Mouse (Mus musculus) left cerebral cortex, adult 2 months (tissue): ENCODE results near the gene Nynrin. TPM values are rescaled to one million over a fixed set of nuclear protein-coding genes. Genes with fewer than 3 reads are reported as not detected.

Experiments
- DNase-seq, 2 experiments: peaks; one replicate each; pipeline ENCODE4 v3.0.0; 2021 to 2022; ENCODE audit warnings: low spot score in 2 of 2, mixed read lengths in 1 of 2; ENCODE audit errors: extremely low spot score in 1 of 2
- H3K27ac ChIP-seq: fragments of 200-600 bp; 2 replicates; pipeline ENCODE4 v1.8.1; 2022
- H3K4me3 ChIP-seq: fragments of 200-600 bp; 2 replicates; pipeline ENCODE4 v1.8.1; 2022
- CTCF ChIP-seq: fragments of 200-600 bp; IDR thresholded peaks from 2 replicates; pipeline ENCODE4 v1.8.1; 2022; ENCODE audit warnings: antibody characterized with exemption, mild to moderate bottlenecking, moderate library complexity
- intact Hi-C: fragments of 180-260 bp; cut with DNase I; formaldehyde crosslinking; loops from one replicate; pipeline ENCODE4 v1.15.1; 2025
- total RNA-seq, 2 experiments: library from RNA; stranded (reverse); gene quantifications; 2 replicates each; pipeline ENCODE4 v1.2.3; 2021

Nynrin gene
- total RNA-seq, 2 experiments from 2014 or later = 6.4 to 8.4 TPM

- DNase-seq = peak in 1 of 2 experiments; percentile 10
- Histone ChIP-seq H3K27ac (no peak overlapping the region; the same call in 1 of the 2 replicates), H3K4me3 (peak overlapping the region; percentile 38)
- intact Hi-C loops = no loop called here
- no peak; the same call in none of the 2 replicates for TF ChIP-seq CTCF
Measured at GRCm38 (mm10) chr14:55825216-55826051, 28.4 kb upstream of the Nynrin start.

DNA sequence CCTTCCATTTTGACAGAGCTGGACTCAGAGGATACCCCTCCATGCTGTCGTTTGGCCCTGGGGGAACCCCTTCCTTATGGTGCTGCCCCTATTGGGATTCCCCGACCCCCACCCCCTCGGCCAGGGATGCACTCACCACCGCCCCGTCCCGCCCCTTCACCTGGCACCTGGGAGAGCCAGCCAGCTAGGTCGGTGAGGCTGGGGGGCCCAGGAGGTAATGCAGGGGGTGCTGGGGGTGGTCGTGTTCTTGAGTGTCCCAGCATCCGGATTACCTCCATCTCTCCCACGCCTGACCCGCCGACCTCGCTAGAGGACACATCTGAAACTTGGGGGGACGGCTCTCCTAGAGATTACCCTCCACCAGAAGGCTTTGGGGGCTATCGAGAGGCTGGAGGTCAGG is 27.7 kb upstream of the Nynrin start:
- no peak overlapping the region for H3K4me3 ChIP-seq
- intact Hi-C loops = no loop called here
- peak in 1 of 2 experiments; percentile 8 for DNase-seq
- no peak overlapping the region for H3K27ac ChIP-seq
- TF ChIP-seq CTCF = no peak

DNA sequence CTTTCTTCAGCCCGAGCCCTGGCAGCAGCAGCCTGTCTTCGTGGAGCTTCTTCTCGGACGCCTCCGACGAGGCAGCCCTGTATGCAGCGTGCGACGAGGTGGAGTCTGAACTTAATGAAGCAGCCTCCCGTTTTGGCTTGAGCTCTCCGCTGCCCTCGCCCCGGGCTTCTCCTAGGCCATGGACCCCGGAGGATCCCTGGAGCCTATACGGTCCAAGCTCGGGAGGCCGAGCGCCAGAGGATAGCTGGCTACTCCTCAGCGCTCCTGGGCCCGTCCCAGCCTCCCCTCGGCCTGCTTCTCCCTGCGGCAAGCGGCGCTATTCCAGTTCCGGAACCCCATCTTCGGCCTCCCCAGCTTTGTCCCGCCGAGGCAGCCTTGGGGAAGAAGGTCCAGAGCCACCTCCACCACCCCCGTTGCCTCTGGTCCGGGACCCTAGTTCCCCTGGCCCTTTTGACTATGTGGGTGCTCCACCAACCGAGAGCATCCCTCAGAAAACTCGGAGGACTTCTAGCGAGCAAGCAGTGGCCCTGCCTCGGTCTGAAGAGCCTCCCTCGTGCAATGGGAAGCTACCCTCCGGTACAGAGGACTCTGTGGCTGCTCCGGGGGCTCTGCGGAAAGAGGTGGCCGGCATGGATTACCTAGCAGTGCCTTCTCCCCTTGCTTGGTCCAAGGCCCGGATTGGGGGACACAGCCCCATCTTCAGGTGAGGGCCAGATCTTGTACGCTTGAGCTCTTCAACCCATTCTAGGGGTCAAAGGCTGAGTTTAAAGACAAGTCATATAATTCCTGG is 27.1 kb upstream of the Nynrin start:
- Histone ChIP-seq H3K4me3 (no peak overlapping the region), H3K27ac (no peak overlapping the region)
- TF ChIP-seq CTCF = no peak
- DNase-seq = peak in 1 of 2 experiments; percentile 9
- intact Hi-C loops = no loop called here

GRCm38 (mm10) chr14:55828716-55829263 is 25.0 kb upstream of the Nynrin start:
- H3K27ac ChIP-seq = no peak overlapping the region
- no peak overlapping the region for H3K4me3 ChIP-seq
- no peak for DNase-seq
- intact Hi-C loops = no loop called here
- no peak for TF ChIP-seq CTCF

- intact Hi-C loops = no loop called here
- Histone ChIP-seq H3K27ac (no peak overlapping the region), H3K4me3 (no peak overlapping the region)
- no peak for DNase-seq
- TF ChIP-seq CTCF = no peak
Measured at GRCm38 (mm10) chr14:55829854-55830253, 24.0 kb upstream of the Nynrin start.

DNA sequence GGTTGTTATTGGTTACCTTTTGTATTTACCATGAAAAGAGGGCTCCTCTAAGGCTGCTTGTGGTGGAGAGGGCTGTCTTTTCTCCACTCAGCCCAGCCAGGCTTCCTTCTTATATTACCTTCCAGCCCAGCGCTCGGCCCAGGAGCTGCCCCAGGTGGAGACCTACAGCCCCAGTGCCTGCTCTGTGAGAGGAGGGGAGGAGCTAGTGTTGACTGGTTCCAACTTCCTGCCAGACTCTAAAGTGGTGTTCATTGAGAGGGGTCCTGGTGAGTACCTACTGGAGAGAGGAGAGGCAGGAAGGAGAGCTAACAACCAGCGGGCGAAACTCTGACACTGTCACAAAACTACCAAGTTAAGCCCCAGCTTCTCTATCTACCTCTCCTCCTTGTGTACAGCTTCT is 23.5 kb upstream of the Nynrin start:
- no peak for TF ChIP-seq CTCF
- intact Hi-C loops = no loop called here
- no peak overlapping the region for H3K4me3 ChIP-seq
- no peak overlapping the region for H3K27ac ChIP-seq
- no peak for DNase-seq

- no peak overlapping the region for H3K4me3 ChIP-seq
- no peak for TF ChIP-seq CTCF
- intact Hi-C loops = no loop called here
- H3K27ac ChIP-seq = no peak overlapping the region
- no peak for DNase-seq
Measured at GRCm38 (mm10) chr14:55833126-55833525, 20.7 kb upstream of the Nynrin start.

DNA sequence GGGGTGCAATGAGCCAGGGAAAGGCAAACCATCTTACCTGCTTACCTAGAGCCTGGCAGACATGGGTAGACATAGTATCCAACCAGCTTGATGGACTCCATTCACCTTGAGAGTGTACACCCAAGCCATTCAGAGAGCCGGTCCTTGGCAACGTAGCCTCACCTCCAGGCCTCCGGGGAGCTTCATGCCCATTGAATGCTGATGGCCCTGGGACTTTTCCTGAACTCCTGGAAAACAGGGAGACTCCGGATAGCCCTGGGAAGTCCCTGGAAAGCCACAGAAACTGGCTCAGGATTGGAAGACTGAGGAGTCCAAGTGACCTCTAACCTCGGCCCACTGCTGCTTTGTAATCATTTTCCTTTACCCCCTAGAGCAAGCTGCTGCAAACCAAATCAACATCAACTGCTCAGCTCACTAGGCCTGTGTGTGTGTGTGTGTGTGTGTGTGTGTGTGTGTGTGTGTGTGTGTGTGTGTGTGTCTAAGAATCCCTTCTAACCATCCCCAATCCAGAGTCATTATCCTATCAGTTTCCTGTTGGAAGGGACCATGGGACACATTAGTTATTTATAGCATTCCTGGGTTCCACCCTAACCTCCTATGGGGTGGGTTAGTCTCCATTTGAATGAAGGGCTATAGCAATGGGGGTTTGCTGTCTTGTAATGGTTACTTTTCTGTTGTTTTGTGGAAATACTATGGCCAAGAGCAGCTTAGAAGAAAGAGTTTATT is 18.8 kb upstream of the Nynrin start:
- intact Hi-C loops = no loop called here
- Histone ChIP-seq H3K4me3 (no peak overlapping the region), H3K27ac (no peak overlapping the region)
- DNase-seq = no peak
- TF ChIP-seq CTCF = no peak

DNA sequence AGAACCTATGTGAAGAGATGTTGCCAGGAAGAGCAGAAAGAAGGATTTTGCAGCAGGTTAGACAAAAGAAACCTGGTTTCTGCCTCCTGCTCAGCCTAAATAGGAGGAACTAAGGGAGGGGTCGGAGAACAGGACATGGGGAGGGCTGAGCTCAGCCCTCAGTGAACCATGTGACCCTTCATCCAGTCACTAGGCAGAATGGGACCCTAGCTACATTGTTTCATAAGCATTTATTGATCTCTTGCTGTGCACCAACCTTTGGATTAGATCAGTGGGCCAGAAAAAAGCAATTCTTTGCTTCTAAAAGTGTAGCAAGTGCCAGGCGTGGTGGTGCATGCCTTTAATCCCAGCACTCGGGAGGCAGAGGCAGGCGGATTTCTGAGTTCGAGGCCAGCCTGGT is 15.5 kb upstream of the Nynrin start:
- DNase-seq = no peak
- Histone ChIP-seq H3K27ac (no peak overlapping the region), H3K4me3 (no peak overlapping the region)
- intact Hi-C loops = no loop called here
- TF ChIP-seq CTCF = no peak

DNA sequence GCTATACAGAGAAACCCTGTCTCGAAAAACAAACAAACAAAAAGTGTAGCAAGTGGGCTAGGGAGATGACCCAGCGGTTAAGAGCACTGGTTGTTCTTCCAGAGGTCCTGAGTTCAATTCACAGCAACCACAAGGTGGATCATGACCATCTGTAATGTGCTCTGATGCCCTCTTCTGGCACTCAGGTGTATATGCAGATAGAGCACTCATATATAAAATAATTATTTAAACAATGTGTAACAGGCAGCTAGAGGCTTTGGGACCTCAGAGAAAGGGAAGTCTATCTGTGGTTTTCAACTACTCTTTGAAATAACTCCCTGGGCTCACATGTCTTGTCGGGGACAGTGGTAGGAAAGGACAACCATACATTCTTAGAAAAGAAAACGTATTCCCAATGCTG is 15.1 kb upstream of the Nynrin start:
- intact Hi-C loops = no loop called here
- Histone ChIP-seq H3K4me3 (no peak overlapping the region), H3K27ac (no peak overlapping the region)
- DNase-seq = no peak
- peak; percentile 13 for TF ChIP-seq CTCF

GRCm38 (mm10) chr14:55840853-55841366 is 12.9 kb upstream of the Nynrin start:
- TF ChIP-seq CTCF = no peak
- H3K4me3 ChIP-seq = no peak overlapping the region
- no peak overlapping the region for H3K27ac ChIP-seq
- intact Hi-C loops = no loop called here
- no peak for DNase-seq

DNA sequence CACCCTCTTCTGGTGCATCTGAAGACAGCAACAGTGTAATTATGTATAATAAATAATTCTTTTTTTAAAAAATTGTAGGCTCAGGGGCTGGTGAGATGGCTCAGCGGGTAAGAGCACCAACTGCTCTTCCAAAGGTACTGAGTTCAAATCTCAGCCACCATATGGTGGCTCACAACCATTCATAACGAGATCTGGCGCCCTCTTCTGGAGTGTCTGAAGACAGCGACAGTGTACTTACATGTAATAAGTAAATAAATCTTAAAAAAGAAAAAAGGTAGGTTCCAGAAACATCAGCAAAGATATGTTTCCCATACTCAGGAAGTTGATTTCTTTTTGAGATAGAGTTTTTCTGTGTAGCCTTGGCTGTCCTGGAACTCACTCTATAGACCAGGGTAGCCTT is 11.0 kb upstream of the Nynrin start:
- peak; percentile 48 for TF ChIP-seq CTCF
- intact Hi-C loops = no loop called here

More for the DNA sequence above, 11.0 kb upstream of the Nynrin start:
- DNase-seq = no peak
- Histone ChIP-seq H3K27ac (no peak overlapping the region), H3K4me3 (no peak overlapping the region)
